Mouse (Mus musculus) brain, embryonic 14.5 days (tissue): ENCODE results near the gene Bpifb5.

Source experiments
- CTCF ChIP-seq: fragments of 200-500 bp; IDR thresholded peaks from 2 replicates; pipeline ENCODE4 v1.5.1; 2012; ENCODE audit warnings: inconsistent platforms, mild to moderate bottlenecking, moderate library complexity, borderline replicate concordance; ENCODE audit not compliant: insufficient read depth, insufficient read length; ENCODE audit errors: extremely low read depth
- POLR2A ChIP-seq: fragments of 200-500 bp; IDR thresholded peaks from 2 replicates; pipeline ENCODE4 v1.6.1; 2012; ENCODE audit warnings: mild to moderate bottlenecking, inconsistent platforms, borderline replicate concordance; ENCODE audit not compliant: poor library complexity, insufficient read depth, insufficient read length, severe bottlenecking; ENCODE audit errors: extremely low read depth

- TF ChIP-seq POLR2A (no peak), CTCF (no peak)
Observed at GRCm38 (mm10) chr2:154255770-154256169, 32.2 kb downstream of the Bpifb5 start.
